Mouse (Mus musculus): Measurements from ENCODE around the gene Stox2. TPM values are rescaled to one million over a fixed set of nuclear protein-coding genes. Genes with fewer than 3 reads are reported as not detected.

Stox2 gene
- polyA plus RNA-seq, 1 experiment from 2014 or later = 8.1 TPM

Other genes with a start within 250 kb of the Stox2 start
- 26.6 and 28.3 TPM in 2 replicates for gene Trappc11, start 87.1 kb upstream of the Stox2 start, polyA plus RNA-seq (2015; fragmentation: Nextera tagmentation; extraction: Ambion mirVana)
- 40.4 and 44.5 TPM in 2 replicates for gene Rwdd4a, start 87.3 kb upstream of the Stox2 start, polyA plus RNA-seq (2015; fragmentation: Nextera tagmentation; extraction: Ambion mirVana)
- gene Ing2, start 229.2 kb upstream of the Stox2 start, polyA plus RNA-seq (2015; fragmentation: Nextera tagmentation; extraction: Ambion mirVana) = 12.1 and 15.8 TPM in 2 replicates

Measured in intestine, embryonic 15.5 days (tissue).